Mouse (Mus musculus) hindbrain, embryonic 16.5 days (tissue): ENCODE data around the gene Mettl9. TPM values are rescaled to one million over a fixed set of nuclear protein-coding genes. Genes with fewer than 3 reads are reported as not detected.

Source experiments
- ATAC-seq: fragments of 200-750 bp; cut with Nextera tagmentation; 2 replicates; pipeline ENCODE4 v1.8.0; 2017; ENCODE audit warnings: moderate TSS enrichment, moderate library complexity
- H3K27ac ChIP-seq: fragments of 300-500 bp; sonication (generic); 2 replicates; pipeline ENCODE4 v1.5.1; 2014; ENCODE audit warnings: low read depth, mild to moderate bottlenecking, control low read depth, low read length, moderate library complexity
- H3K27me3 ChIP-seq: fragments of 300-500 bp; sonication (generic); replicated peaks from 2 replicates; pipeline ENCODE4 v1.6.1; 2014; ENCODE audit warnings: low read length; ENCODE audit not compliant: control insufficient read depth, insufficient read depth
- H3K36me3 ChIP-seq: fragments of 300-500 bp; sonication (generic); 2 replicates; pipeline ENCODE4 v1.6.1; 2014; ENCODE audit warnings: mild to moderate bottlenecking, low read length, moderate library complexity, mixed read lengths; ENCODE audit not compliant: control insufficient read depth, insufficient read depth
- H3K4me1 ChIP-seq: fragments of 300-500 bp; sonication (generic); 2 replicates; pipeline ENCODE4 v1.6.1; 2014; ENCODE audit warnings: low read depth, low read length; ENCODE audit not compliant: control insufficient read depth, insufficient read depth
- H3K4me2 ChIP-seq: fragments of 300-500 bp; sonication (generic); 2 replicates; pipeline ENCODE4 v1.6.1; 2014; ENCODE audit warnings: mild to moderate bottlenecking, low read length, control low read depth, moderate library complexity
- H3K4me3 ChIP-seq: fragments of 300-500 bp; sonication (generic); 2 replicates; pipeline ENCODE4 v1.5.1; 2014; ENCODE audit warnings: mild to moderate bottlenecking, low read length, control low read depth, moderate library complexity
- H3K9ac ChIP-seq: fragments of 300-500 bp; sonication (generic); 2 replicates; pipeline ENCODE4 v1.6.1; 2014; ENCODE audit warnings: low read depth, mild to moderate bottlenecking, control low read depth, low read length, moderate library complexity
- H3K9me3 ChIP-seq: fragments of 300-500 bp; sonication (generic); 2 replicates; pipeline ENCODE4 v1.6.1; 2014; ENCODE audit warnings: mild to moderate bottlenecking, low read length, moderate library complexity; ENCODE audit not compliant: control insufficient read depth
- WGBS: fragments of 180-500 bp; shearing (Covaris S2); extraction: QIAGEN DNeasy Blood & Tissue Kit; methylation state at CpG from one replicate; pipeline ENCODE4 v1.1.7; 2014; 5-methylcytosine and 5-hydroxymethylcytosine counted together
- polyA plus RNA-seq: library from polyadenylated mRNA; unstranded; fragments of >200 nt; fragmentation: Nextera tagmentation; extraction: Ambion mirVana; gene quantifications from 2 replicates; pipeline ENCODE4 v1.2.1, GENCODE M21; 2015

Gene Mettl9
- polyA plus RNA-seq, 1 experiment from 2014 or later: 175 TPM

DNA sequence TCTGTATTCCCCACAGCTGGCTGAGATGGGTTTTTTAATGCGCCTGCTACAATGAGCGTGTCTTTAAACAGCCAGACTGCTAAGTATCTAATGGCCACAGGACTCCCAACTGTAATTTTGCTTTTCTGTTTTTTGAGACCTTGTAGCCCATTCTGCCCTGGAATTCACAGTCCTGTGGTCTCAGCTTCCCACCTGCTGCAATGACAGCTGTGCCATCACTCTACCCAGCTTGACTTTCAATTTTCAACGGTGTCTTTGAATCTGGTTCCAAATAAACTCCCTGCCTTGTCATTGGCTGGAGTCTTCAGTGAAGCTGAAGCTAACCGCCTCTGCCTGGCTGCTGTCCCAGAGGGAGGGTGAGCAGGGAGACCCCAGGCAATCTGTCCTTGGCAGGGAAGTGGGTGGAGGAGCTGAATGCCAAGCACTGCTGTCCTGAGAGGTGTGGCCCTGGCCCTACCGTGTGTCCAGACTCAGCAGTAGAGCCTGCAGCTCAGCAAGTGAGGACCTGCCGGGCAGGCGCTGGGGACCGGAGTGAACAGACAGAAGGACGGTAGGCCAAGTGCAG, 48.8 kb downstream of the Mettl9 start:
- Histone ChIP-seq H3K36me3 (no peaks in the 10 kb centered on the region), H3K27ac (no peak overlapping the region), H3K9ac (no peak overlapping the region), H3K27me3 (no peaks in the 10 kb centered on the region), H3K4me3 (no peak overlapping the region), H3K4me1 (peaks cover 6% of the 10 kb centered on the region), H3K9me3 (no peaks in the 10 kb centered on the region; the same call in 1 of the 2 replicates), H3K4me2 (no peak overlapping the region)
- peak; percentile 77 for ATAC-seq
- WGBS: 52% methylated on average over 9 of the region's 9 CpGs

DNA sequence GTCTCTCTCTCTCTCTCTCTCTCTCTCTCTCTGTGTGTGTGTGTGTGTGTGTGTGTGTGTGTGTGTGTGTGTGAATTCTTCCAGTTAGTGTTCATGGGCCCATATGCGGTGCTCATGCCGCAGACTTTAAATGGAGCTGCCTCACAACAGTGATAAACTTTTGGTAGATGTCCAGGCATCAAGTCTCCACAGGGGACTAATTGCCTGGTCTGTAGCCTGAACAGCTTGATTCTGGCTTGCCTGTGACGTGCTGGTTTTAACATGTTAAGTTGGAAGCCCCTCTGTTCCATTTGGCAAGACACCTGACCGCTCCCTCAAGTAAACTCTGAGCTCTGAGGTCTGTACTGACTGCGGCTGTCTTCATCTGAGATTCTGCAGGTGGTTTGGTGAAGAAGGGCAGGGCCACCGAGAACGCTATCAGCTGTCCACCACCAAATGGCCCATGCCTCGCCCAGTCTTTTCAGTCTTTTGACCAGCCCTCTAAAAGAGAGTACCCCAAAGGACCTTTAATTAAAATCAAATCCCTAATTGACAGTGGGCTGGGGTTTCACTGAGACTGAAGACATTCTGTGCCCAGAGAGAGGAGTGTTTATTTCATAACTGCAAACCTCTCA, 50.7 kb downstream of the Mettl9 start:
- Histone ChIP-seq H3K27me3 (no peaks in the 10 kb centered on the region), H3K4me3 (no peak overlapping the region), H3K4me1 (peaks cover 4% of the 10 kb centered on the region), H3K9ac (no peak overlapping the region), H3K4me2 (no peak overlapping the region), H3K27ac (no peak overlapping the region), H3K36me3 (no peaks in the 10 kb centered on the region), H3K9me3 (no peaks in the 10 kb centered on the region; the same call in 1 of the 2 replicates)
- ATAC-seq: peak; percentile 19; the same call in 1 of the 2 replicates
- WGBS: 54% methylated on average over 8 of the region's 8 CpGs

- Histone ChIP-seq H3K9me3 (no peaks in the 10 kb centered on the region; the same call in 1 of the 2 replicates), H3K36me3 (no peaks in the 10 kb centered on the region), H3K4me2 (no peak overlapping the region), H3K4me1 (peaks cover 4% of the 10 kb centered on the region), H3K4me3 (no peak overlapping the region), H3K27ac (no peak overlapping the region), H3K9ac (no peak overlapping the region), H3K27me3 (no peaks in the 10 kb centered on the region)
- ATAC-seq: 0 out of 2 replicates have a peak, but pooled peaks have one; percentile 24
- 16% methylated on average over 4 of the region's 4 CpGs for WGBS
Observed at GRCm38 (mm10) chr7:121085500-121085899, 51.3 kb downstream of the Mettl9 start.

GRCm38 (mm10) chr7:121088745-121089144, 54.5 kb downstream of the Mettl9 start:
- no peak overlapping the region for H3K4me3 ChIP-seq
- no peak for ATAC-seq
- no peak overlapping the region for H3K9ac ChIP-seq
- H3K36me3 ChIP-seq: no peaks in the 10 kb centered on the region
- no peak overlapping the region for H3K4me2 ChIP-seq
- 72% methylated on average over 5 of the region's 5 CpGs for WGBS
- H3K9me3 ChIP-seq: no peaks in the 10 kb centered on the region
- no peak overlapping the region for H3K27ac ChIP-seq
- no peaks in the 10 kb centered on the region for H3K27me3 ChIP-seq
- H3K4me1 ChIP-seq: no peaks in the 10 kb centered on the region; the same call in 1 of the 2 replicates

GRCm38 (mm10) chr7:121090748-121091147, 56.5 kb downstream of the Mettl9 start:
- H3K4me1 ChIP-seq: no peaks in the 10 kb centered on the region
- H3K4me2 ChIP-seq: no peak overlapping the region
- no peak overlapping the region for H3K4me3 ChIP-seq
- H3K27me3 ChIP-seq: no peaks in the 10 kb centered on the region
- H3K27ac ChIP-seq: no peak overlapping the region
- WGBS: 93% methylated on average over 7 of the region's 7 CpGs
- H3K9ac ChIP-seq: no peak overlapping the region
- no peaks in the 10 kb centered on the region for H3K9me3 ChIP-seq
- no peaks in the 10 kb centered on the region for H3K36me3 ChIP-seq
- ATAC-seq: no peak

DNA sequence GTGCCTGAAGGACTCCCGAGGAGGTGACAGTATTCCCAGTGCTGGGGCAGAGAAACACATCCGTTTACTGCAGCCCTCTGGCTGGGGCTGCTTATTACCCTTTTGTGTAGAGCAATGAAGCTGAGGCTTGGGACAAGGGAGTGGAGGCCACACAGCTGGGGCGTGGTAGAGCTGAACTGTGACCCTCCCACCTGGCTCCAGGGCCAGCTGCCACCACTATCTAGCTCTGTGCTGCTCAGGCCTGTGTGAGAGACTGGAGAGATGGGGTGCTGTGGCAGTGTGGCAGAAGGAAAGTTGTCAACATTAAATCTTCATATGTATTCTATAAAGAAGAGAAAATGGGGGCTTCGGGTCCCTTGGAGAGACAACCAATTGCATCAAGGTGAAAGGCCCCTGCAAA, 58.8 kb downstream of the Mettl9 start:
- Histone ChIP-seq H3K27ac (no peak overlapping the region), H3K4me3 (no peak overlapping the region), H3K9me3 (no peaks in the 10 kb centered on the region), H3K4me2 (no peak overlapping the region), H3K4me1 (no peaks in the 10 kb centered on the region), H3K9ac (no peak overlapping the region), H3K36me3 (no peaks in the 10 kb centered on the region), H3K27me3 (no peaks in the 10 kb centered on the region)
- 73% methylated on average over 4 of the region's 4 CpGs for WGBS
- ATAC-seq: no peak

GRCm38 (mm10) chr7:121098614-121099389, 64.6 kb downstream of the Mettl9 start:
- 81% methylated on average over 8 of the region's 10 CpGs for WGBS

GRCm38 (mm10) chr7:121107851-121108250, 73.6 kb downstream of the Mettl9 start:
- no peak overlapping the region for H3K4me2 ChIP-seq
- no peaks in the 10 kb centered on the region for H3K9me3 ChIP-seq
- H3K36me3 ChIP-seq: no peaks in the 10 kb centered on the region
- ATAC-seq: no peak
- 68% methylated on average over 3 of the region's 3 CpGs for WGBS
- no peaks in the 10 kb centered on the region for H3K27me3 ChIP-seq
- H3K9ac ChIP-seq: no peak overlapping the region
- H3K4me3 ChIP-seq: no peak overlapping the region
- H3K4me1 ChIP-seq: no peaks in the 10 kb centered on the region
- H3K27ac ChIP-seq: no peak overlapping the region

More at GRCm38 (mm10) chr7:121098614-121099389, 64.6 kb downstream of the Mettl9 start:
- Histone ChIP-seq H3K9ac (no peak overlapping the region), H3K27ac (no peak overlapping the region), H3K27me3 (no peaks in the 10 kb centered on the region), H3K9me3 (no peaks in the 10 kb centered on the region), H3K4me2 (no peak overlapping the region), H3K4me1 (no peaks in the 10 kb centered on the region), H3K4me3 (no peak overlapping the region), H3K36me3 (no peaks in the 10 kb centered on the region)
- ATAC-seq: no peak

DNA sequence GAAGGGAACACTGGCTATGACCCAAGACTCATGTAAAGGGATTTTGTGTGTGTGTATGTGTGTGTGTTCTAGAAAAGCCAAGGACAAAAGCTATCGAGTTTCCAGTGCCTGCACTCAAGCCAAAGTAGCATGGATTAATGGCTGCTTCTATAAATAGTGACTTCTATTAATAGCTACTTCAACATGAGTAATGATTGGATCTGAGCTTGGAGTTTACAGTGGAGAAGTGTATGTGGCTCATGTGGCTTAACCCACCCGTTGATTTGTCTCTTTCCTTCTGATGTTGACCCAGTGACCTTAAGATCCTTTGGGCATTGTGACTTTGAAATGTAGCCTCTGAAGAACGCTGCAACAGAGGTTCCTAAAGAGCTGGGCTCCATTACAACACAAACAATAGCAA, 77.1 kb downstream of the Mettl9 start:
- no peak for ATAC-seq
- no peak overlapping the region for H3K4me3 ChIP-seq
- no peaks in the 10 kb centered on the region for H3K4me1 ChIP-seq
- no peaks in the 10 kb centered on the region for H3K36me3 ChIP-seq
- H3K9ac ChIP-seq: no peak overlapping the region
- no peaks in the 10 kb centered on the region for H3K9me3 ChIP-seq
- no peaks in the 10 kb centered on the region for H3K27me3 ChIP-seq
- no peak overlapping the region for H3K27ac ChIP-seq
- 42% methylated on average over 3 of the region's 3 CpGs for WGBS
- H3K4me2 ChIP-seq: no peak overlapping the region
